ENCODE assay signal across 21 mouse cellular contexts in the genomic region with DNA sequence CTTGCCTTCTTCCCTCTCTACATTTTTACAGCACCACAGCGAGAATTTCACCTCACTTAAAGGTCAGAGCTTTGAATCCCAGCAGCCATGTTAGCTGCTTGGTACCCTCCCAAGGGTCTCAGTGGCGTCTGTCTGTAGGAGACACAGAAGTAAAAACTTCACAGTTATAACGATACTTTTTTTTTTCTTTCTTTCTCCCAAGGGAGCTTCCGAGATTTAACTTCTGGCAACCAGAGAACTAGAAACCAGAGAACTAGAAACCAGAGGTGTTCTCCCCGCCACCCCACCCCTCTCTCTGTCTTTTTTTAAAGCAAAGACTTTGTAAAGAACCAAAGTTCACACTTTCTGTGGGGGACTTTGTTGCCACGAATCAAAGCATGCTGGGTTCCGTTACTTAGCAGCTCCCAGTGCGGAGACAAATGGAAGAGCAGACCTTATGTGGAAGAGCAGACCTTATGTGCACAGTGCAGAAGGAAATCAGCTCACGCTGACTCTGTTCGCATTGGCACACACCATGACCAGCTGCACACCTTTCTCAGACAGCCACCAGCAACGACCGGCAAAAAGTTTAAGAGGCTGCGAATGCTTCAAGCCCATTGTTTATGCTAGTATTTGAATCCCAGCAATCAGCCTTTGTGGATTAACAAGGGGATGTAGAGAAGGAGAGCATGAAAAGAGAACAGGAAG.
A peak's percentile ranks its signal among the peaks of the same experiment; 100 is the strongest.
DNase-seq lines count a peak whose midpoint lies in the region; ATAC-seq and TF ChIP-seq lines count a peak whose summit lies in the region.
"Had no signal": no experiment of that assay in that cellular context is flagged by ENCODE, and none has a peak within 500 bp of the region (broad histone marks: within the 10 kb centered on the region; RNA-seq: fewer than 3 reads in every experiment).

No protein-coding gene starts in this region.

- 0 out of 2 replicates have a peak overlapping the region, but pooled peaks have one; percentile 27 for H3K4me2 ChIP-seq in heart, embryonic 14.5 days (ENCODE audit: low read length)
- no peak overlapping the region for H3K4me2 ChIP-seq in intestine, embryonic 15.5 days (replicated peaks)
- H3K4me2 ChIP-seq: embryonic facial prominence, embryonic 15.5 days; forebrain, embryonic 15.5 days; heart, embryonic 12.5 days; kidney, embryonic 15.5 days; limb, embryonic 15.5 days; liver, embryonic 15.5 days; midbrain, embryonic 11.5 days had no signal

- no peak for TF ChIP-seq CTCF in brain, embryonic 14.5 days (IDR thresholded peaks at IDR 0.05; ENCODE audit: borderline replicate concordance, extremely low read depth, insufficient read depth, insufficient read length)

- H3K4me3 ChIP-seq in heart, embryonic 14.5 days (ENCODE audit: control insufficient read depth in 1 of 2, insufficient read depth in 1 of 2, low read depth in 1 of 2, low read length in 2 of 2) = no peak overlapping the region
- no peak overlapping the region for H3K4me3 ChIP-seq in intestine, embryonic 15.5 days (replicated peaks)
- H3K4me3 ChIP-seq: embryonic facial prominence, embryonic 15.5 days; forebrain, embryonic 15.5 days; heart, embryonic 12.5 days; kidney, embryonic 15.5 days; limb, embryonic 15.5 days; liver, embryonic 15.5 days had no signal

- WGBS in heart, embryonic 14.5 days = 49% methylated on average over 13 of the region's 13 CpGs
- 58% methylated on average over 13 of the region's 13 CpGs for WGBS in intestine, embryonic 15.5 days

- no peaks in the 10 kb centered on the region for H3K4me1 ChIP-seq in heart, embryonic 14.5 days (ENCODE audit: control insufficient read depth in 2 of 2, insufficient read depth in 2 of 2, low read length in 2 of 2)
- H3K4me1 ChIP-seq in intestine, embryonic 15.5 days (replicated peaks) = no peaks in the 10 kb centered on the region
- H3K4me1 ChIP-seq: heart, embryonic 12.5 days; kidney, embryonic 15.5 days; limb, embryonic 15.5 days; liver, embryonic 15.5 days had no signal

- TF ChIP-seq POLR2A in brain, embryonic 14.5 days (IDR thresholded peaks at IDR 0.05; ENCODE audit: borderline replicate concordance, extremely low read depth, insufficient read depth, insufficient read length, poor library complexity, severe bottlenecking) = no peak

- H3K27me3 ChIP-seq in heart, embryonic 14.5 days (ENCODE audit: control insufficient read depth, insufficient read depth, low read length) = no peaks in the 10 kb centered on the region
- H3K27me3 ChIP-seq in intestine, embryonic 15.5 days (replicated peaks) = no peaks in the 10 kb centered on the region
- H3K27me3 ChIP-seq: embryonic facial prominence, embryonic 15.5 days; forebrain, embryonic 15.5 days; heart, embryonic 12.5 days; kidney, embryonic 15.5 days; limb, embryonic 15.5 days; liver, embryonic 15.5 days had no signal

- no peak for ATAC-seq in heart, embryonic 14.5 days (ENCODE audit: insufficient number of reproducible peaks, insufficient read depth, low FRiP score, low read depth)
- no peak for ATAC-seq in intestine, embryonic 15.5 days
- ATAC-seq: forebrain, embryonic 15.5 days had no signal

- H3K9ac ChIP-seq in heart, embryonic 14.5 days (ENCODE audit: low read length) = no peak overlapping the region
- no peak overlapping the region for H3K9ac ChIP-seq in intestine, embryonic 15.5 days
- H3K9ac ChIP-seq: embryonic facial prominence, embryonic 15.5 days; forebrain, embryonic 15.5 days; heart, embryonic 12.5 days; kidney, embryonic 15.5 days; limb, embryonic 15.5 days; liver, embryonic 15.5 days had no signal

- H3K9me3 ChIP-seq in heart, embryonic 14.5 days (ENCODE audit: control insufficient read depth, low read length) = no peaks in the 10 kb centered on the region
- no peaks in the 10 kb centered on the region for H3K9me3 ChIP-seq in intestine, embryonic 15.5 days
- H3K9me3 ChIP-seq: embryonic facial prominence, embryonic 15.5 days; forebrain, embryonic 15.5 days; heart, embryonic 12.5 days; kidney, embryonic 15.5 days; limb, embryonic 15.5 days; liver, embryonic 15.5 days had no signal

- DNase-seq in cerebellum, postnatal 10 days = peak; percentile 54 to 65
- no peak for DNase-seq in cerebellum, adult 8-10 months
- no peak for DNase-seq in heart, adult 9 months (ENCODE audit: low spot score in 2 of 2)
- peak; percentile 26 for DNase-seq in left cerebral cortex, postnatal 4 days
- no peak for DNase-seq in left cerebral cortex, adult 18-20 months (ENCODE audit: low spot score in 2 of 2)
- DNase-seq in brain, embryonic 14.5 days (ENCODE audit: low read depth) = peak; percentile 21
- DNase-seq: adrenal gland, postnatal 10 days; cerebellum, postnatal 36 days; gastrocnemius, postnatal 10 days; heart, postnatal 14 days; kidney, adult 11 months; kidney, postnatal 36 days had no signal

- H3K36me3 ChIP-seq in heart, embryonic 14.5 days (ENCODE audit: control insufficient read depth, insufficient read depth, low read length) = no peaks in the 10 kb centered on the region
- H3K36me3 ChIP-seq in intestine, embryonic 15.5 days = no peaks in the 10 kb centered on the region
- H3K36me3 ChIP-seq: embryonic facial prominence, embryonic 15.5 days; forebrain, embryonic 15.5 days; heart, embryonic 12.5 days; kidney, embryonic 15.5 days; limb, embryonic 15.5 days; liver, embryonic 15.5 days had no signal

- H3K27ac ChIP-seq in heart, embryonic 14.5 days (replicated peaks in 1 of 2; ENCODE audit: control insufficient read depth in 1 of 2, insufficient read depth in 1 of 2, low read depth in 2 of 2, low read length in 2 of 2) = no peak overlapping the region
- H3K27ac ChIP-seq in intestine, embryonic 15.5 days = no peak overlapping the region
- H3K27ac ChIP-seq: embryonic facial prominence, embryonic 15.5 days; forebrain, embryonic 15.5 days; kidney, embryonic 15.5 days; limb, embryonic 15.5 days; liver, embryonic 15.5 days had no signal

- intact Hi-C loops in left cerebral cortex, postnatal 4 days (cut with DNase I) = no loop called here

Comparison
In these comparisons a context has a peak if more than half of its experiments do, and no peak if none do; other contexts are left out.
1. DNase-seq: peak in cerebellum, postnatal 10 days (2 of 2), left cerebral cortex, postnatal 4 days (single experiment) and brain, embryonic 14.5 days (single experiment); none in cerebellum, adult 8-10 months (single experiment), heart, adult 9 months (0 of 2) and left cerebral cortex, adult 18-20 months (0 of 2).